Mouse (Mus musculus): ENCODE data around the gene Dbndd2. TPM values are rescaled to one million over a fixed set of nuclear protein-coding genes. Genes with fewer than 3 reads are reported as not detected.

Dbndd2 gene
- total and polyA plus RNA-seq, 3 experiments: 6.9 to 11.9 TPM; not detected in 1

DNA sequence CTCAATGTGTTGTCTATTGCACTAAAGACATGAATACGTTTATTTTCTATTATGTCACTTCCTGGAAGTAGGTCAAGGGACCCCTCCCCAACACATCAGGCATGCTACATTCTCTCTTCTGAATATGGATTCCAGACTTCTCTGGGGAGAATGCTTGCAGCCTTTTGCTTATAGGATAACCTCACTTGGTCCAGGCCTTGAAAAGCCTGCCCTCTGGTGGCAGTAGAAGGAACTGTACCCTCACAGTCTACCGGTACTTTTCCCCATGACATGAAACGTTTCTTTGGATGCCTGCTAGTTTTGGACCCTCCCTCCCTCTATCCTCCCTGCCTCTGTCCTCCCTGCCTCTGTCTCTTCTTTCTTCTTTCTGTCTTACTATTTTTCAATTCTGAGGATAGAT is 45.3 kb downstream of the Dbndd2 start:
- Histone ChIP-seq H3K4me1 (ENCODE audit: control insufficient read depth in 1 of 2, insufficient read depth in 2 of 2, low read length in 2 of 2) (peaks cover 0 to 3% of the 10 kb centered on the region in 2 experiments; a peak in 1 of 4 replicates), H3K27ac (ENCODE audit: control insufficient read depth, low read depth, low read length) (no peak overlapping the region), H3K36me3 (ENCODE audit: control insufficient read depth in 1 of 2, insufficient read depth in 2 of 2, low read length in 2 of 2) (no peaks in the 10 kb centered on the region), H3K27me3 (ENCODE audit: control insufficient read depth in 1 of 2, insufficient read depth in 2 of 2, low read length in 2 of 2) (no peaks in the 10 kb centered on the region), H3K4me3 (ENCODE audit: control insufficient read depth in 1 of 2, insufficient read depth in 1 of 2, low read depth in 2 of 2, low read length in 2 of 2) (no peak overlapping the region), H3K9ac (ENCODE audit: control insufficient read depth, low read depth, low read length, poor library complexity, severe bottlenecking) (no peak overlapping the region), H3K79me2 (ENCODE audit: control insufficient read depth, insufficient read depth, low read length, poor library complexity) (no peaks in the 10 kb centered on the region), H3K9me3 (replicated peaks; ENCODE audit: insufficient read depth, low read length) (no peaks in the 10 kb centered on the region)
- DNase-seq (ENCODE audit: low read depth, low spot score): peak; percentile 77
- TF ChIP-seq NELFE (IDR thresholded peaks at IDR 0.05; ENCODE audit: low read depth, low read length) (no peak), CTCF (IDR thresholded peaks at IDR 0.05 in 2 of 3, conservative IDR thresholded peaks at IDR 0.05 in 1 of 3; ENCODE audit: control insufficient read depth in 1 of 3, insufficient read depth in 1 of 3, low read depth in 2 of 3, low read length in 3 of 3, poor library complexity in 1 of 3, severe bottlenecking in 1 of 3) (peak; percentile 65 to 92 (median 89)), E2F4 (IDR thresholded peaks at IDR 0.05; ENCODE audit: borderline replicate concordance, low read depth, low read length) (no peak), GABPA (IDR thresholded peaks at IDR 0.05; ENCODE audit: low read depth, low read length) (no peak), SMC3 (IDR thresholded peaks at IDR 0.05; ENCODE audit: low read depth, low read length) (peak; percentile 93), POLR2AphosphoS5 (IDR thresholded peaks at IDR 0.05; ENCODE audit: borderline replicate concordance, low read depth, low read length) (no peak), ZC3H11A (IDR thresholded peaks at IDR 0.05; ENCODE audit: low read depth, low read length) (peak; percentile 67), MYB (IDR thresholded peaks at IDR 0.05; ENCODE audit: low read depth, low read length) (no peak), SIN3A (IDR thresholded peaks at IDR 0.05; ENCODE audit: low read length) (0 out of 2 replicates have a peak, but pooled peaks have one; percentile 22), RAD21 (IDR thresholded peaks at IDR 0.05; ENCODE audit: low read depth, low read length) (peak; percentile 81), ZNF384 (IDR thresholded peaks at IDR 0.05; ENCODE audit: low read depth, low read length) (peak; percentile 33; the same call in 1 of the 2 replicates)

- Histone ChIP-seq H3K9ac (ENCODE audit: control insufficient read depth, low read depth, low read length, poor library complexity, severe bottlenecking) (no peak overlapping the region), H3K27me3 (ENCODE audit: control insufficient read depth in 1 of 2, insufficient read depth in 2 of 2, low read length in 2 of 2) (no peaks in the 10 kb centered on the region; a peak in 1 of 4 replicates)
Observed at GRCm38 (mm10) chr2:164534315-164534714, 48.4 kb downstream of the Dbndd2 start.

DNA sequence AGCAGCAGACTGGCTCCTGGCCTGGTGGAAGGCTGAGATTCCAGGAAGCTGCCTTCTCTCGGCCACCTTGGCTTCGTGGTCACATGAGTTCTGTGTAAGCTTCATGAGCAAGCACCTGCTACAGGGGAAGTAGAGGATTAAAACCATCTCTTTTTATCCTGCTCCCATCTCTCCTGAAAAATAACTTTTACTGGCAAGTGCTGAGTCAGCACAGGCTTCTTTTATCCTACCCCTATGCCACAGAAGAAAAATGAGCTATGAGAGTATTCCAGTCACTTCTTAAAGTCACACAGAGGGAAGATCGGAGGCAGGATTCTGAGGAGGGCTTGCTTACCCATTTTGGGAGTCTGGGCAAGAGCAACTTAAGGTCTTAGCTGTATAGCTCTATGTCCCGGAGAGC is 51.1 kb downstream of the Dbndd2 start:
- Histone ChIP-seq H3K27me3 (ENCODE audit: control insufficient read depth in 1 of 2, insufficient read depth in 2 of 2, low read length in 2 of 2) (peaks cover 0 to 3% of the 10 kb centered on the region in 2 experiments; a peak in 1 of 4 replicates), H3K36me3 (ENCODE audit: control insufficient read depth in 1 of 2, insufficient read depth in 2 of 2, low read length in 2 of 2) (no peaks in the 10 kb centered on the region), H3K27ac (ENCODE audit: control insufficient read depth, low read depth, low read length) (no peak overlapping the region), H3K9me3 (replicated peaks; ENCODE audit: insufficient read depth, low read length) (no peaks in the 10 kb centered on the region), H3K79me2 (ENCODE audit: control insufficient read depth, insufficient read depth, low read length, poor library complexity) (no peaks in the 10 kb centered on the region), H3K9ac (ENCODE audit: control insufficient read depth, low read depth, low read length, poor library complexity, severe bottlenecking) (no peak overlapping the region), H3K4me1 (ENCODE audit: control insufficient read depth in 1 of 2, insufficient read depth in 2 of 2, low read length in 2 of 2) (no peaks in the 10 kb centered on the region), H3K4me3 (ENCODE audit: control insufficient read depth in 1 of 2, insufficient read depth in 1 of 2, low read depth in 2 of 2, low read length in 2 of 2) (no peak overlapping the region)
- DNase-seq (ENCODE audit: low read depth, low spot score): no peak
- TF ChIP-seq CHD2 (IDR thresholded peaks at IDR 0.05; ENCODE audit: low read length) (no peak), MAFK (IDR thresholded peaks at IDR 0.05; ENCODE audit: borderline replicate concordance, low read depth, low read length) (peak; percentile 66)

More at GRCm38 (mm10) chr2:164534315-164534714, 48.4 kb downstream of the Dbndd2 start:
- H3K4me1 ChIP-seq (ENCODE audit: control insufficient read depth in 1 of 2, insufficient read depth in 2 of 2, low read length in 2 of 2): peaks cover 0 to 3% of the 10 kb centered on the region in 2 experiments; a peak in 1 of 4 replicates
- H3K4me3 ChIP-seq (ENCODE audit: control insufficient read depth in 1 of 2, insufficient read depth in 1 of 2, low read depth in 2 of 2, low read length in 2 of 2): no peak overlapping the region
- TF ChIP-seq RAD21 (IDR thresholded peaks at IDR 0.05; ENCODE audit: low read depth, low read length) (no peak), ELF1 (IDR thresholded peaks at IDR 0.05; ENCODE audit: low read depth, low read length) (no peak), ZC3H11A (IDR thresholded peaks at IDR 0.05; ENCODE audit: low read depth, low read length) (no peak), JUND (IDR thresholded peaks at IDR 0.05; ENCODE audit: low read depth, low read length) (no peak), RCOR1 (IDR thresholded peaks at IDR 0.05; ENCODE audit: low read depth, low read length) (no peak), CHD2 (IDR thresholded peaks at IDR 0.05; ENCODE audit: low read length) (no peak), CHD1 (IDR thresholded peaks at IDR 0.05; ENCODE audit: low read depth, low read length) (no peak), ETS1 (IDR thresholded peaks at IDR 0.05; ENCODE audit: low read depth, low read length) (no peak), MAZ (IDR thresholded peaks at IDR 0.05; ENCODE audit: low read depth, low read length) (no peak), ZNF384 (IDR thresholded peaks at IDR 0.05; ENCODE audit: low read depth, low read length) (no peak), MEF2A (IDR thresholded peaks at IDR 0.05; ENCODE audit: extremely low read depth, insufficient replicate concordance, low read depth, low read length, poor library complexity, severe bottlenecking) (no peak)
- no peaks in the 10 kb centered on the region for H3K79me2 ChIP-seq (ENCODE audit: control insufficient read depth, insufficient read depth, low read length, poor library complexity)
- no peaks in the 10 kb centered on the region for H3K36me3 ChIP-seq (ENCODE audit: control insufficient read depth in 1 of 2, insufficient read depth in 2 of 2, low read length in 2 of 2)
- H3K27ac ChIP-seq (ENCODE audit: control insufficient read depth, low read depth, low read length): no peak overlapping the region
- no peaks in the 10 kb centered on the region for H3K9me3 ChIP-seq (replicated peaks; ENCODE audit: insufficient read depth, low read length)
- no peak for DNase-seq (ENCODE audit: low read depth, low spot score)
